Mouse (Mus musculus) forebrain, embryonic 11.5 days (tissue): ENCODE data around the gene Fam207a. TPM values are rescaled to one million over a fixed set of nuclear protein-coding genes. Genes with fewer than 3 reads are reported as not detected.

ENCODE experiments used
- ATAC-seq: fragments of 200-750 bp; cut with Nextera tagmentation; replicated peaks from 2 replicates; pipeline ENCODE4 v1.8.0; 2017; ENCODE audit warnings: moderate TSS enrichment; ENCODE audit not compliant: low FRiP score
- DNase-seq: peaks from one replicate; pipeline ENCODE4 v3.0.0-alpha.2; 2017; ENCODE audit warnings: low spot score
- H3K27ac ChIP-seq: fragments of 300-500 bp; sonication (generic); 2 replicates; pipeline ENCODE4 v1.5.1; 2014; ENCODE audit warnings: low read depth, low read length
- H3K27me3 ChIP-seq: fragments of 300-500 bp; sonication (generic); 2 replicates; pipeline ENCODE4 v1.6.1; 2014; ENCODE audit warnings: mild to moderate bottlenecking, low read length, mixed read lengths; ENCODE audit not compliant: control insufficient read depth, insufficient read depth
- H3K36me3 ChIP-seq: fragments of 300-500 bp; sonication (generic); 2 replicates; pipeline ENCODE4 v1.6.1; 2014; ENCODE audit warnings: mild to moderate bottlenecking, low read length, moderate library complexity, mixed read lengths; ENCODE audit not compliant: control insufficient read depth, insufficient read depth
- H3K4me1 ChIP-seq: fragments of 300-500 bp; sonication (generic); replicated peaks from 2 replicates; pipeline ENCODE4 v1.6.1; 2014; ENCODE audit warnings: low read length, mixed read lengths; ENCODE audit not compliant: control insufficient read depth, insufficient read depth
- H3K4me2 ChIP-seq: fragments of 300-500 bp; sonication (generic); 2 replicates; pipeline ENCODE4 v1.6.1; 2014; ENCODE audit warnings: low read depth, mild to moderate bottlenecking, low read length, moderate library complexity, mixed read lengths; ENCODE audit not compliant: severe bottlenecking
- H3K4me3 ChIP-seq: fragments of 300-500 bp; sonication (generic); 2 replicates; pipeline ENCODE4 v1.5.1; 2014; ENCODE audit warnings: low read depth, low read length
- H3K9ac ChIP-seq: fragments of 300-500 bp; sonication (generic); 2 replicates; pipeline ENCODE4 v1.6.1; 2014; ENCODE audit warnings: low read length
- H3K9me3 ChIP-seq: fragments of 300-500 bp; sonication (generic); 2 replicates; pipeline ENCODE4 v1.6.1; 2016; ENCODE audit warnings: low read length, mixed read lengths; ENCODE audit not compliant: control insufficient read depth
- WGBS: fragments of 180-500 bp; shearing (Covaris S2); extraction: QIAGEN DNeasy Blood & Tissue Kit; methylation state at CpG from one replicate; pipeline ENCODE4 v1.1.7; 2014; 5-methylcytosine and 5-hydroxymethylcytosine counted together
- polyA plus RNA-seq: library from polyadenylated mRNA; unstranded; fragments of >200 nt; fragmentation: Nextera tagmentation; extraction: Ambion mirVana; gene quantifications from 2 replicates; pipeline ENCODE4 v1.2.1, GENCODE M21; 2014

Fam207a gene
- polyA plus RNA-seq, 1 experiment from 2014 or later = 40.6 TPM

- 82% methylated on average over 3 of the region's 3 CpGs for WGBS
- ATAC-seq (no peak), DNase-seq (no peak)
- Histone ChIP-seq H3K27ac (no peak overlapping the region), H3K9ac (no peak overlapping the region), H3K4me1 (no peaks in the 10 kb centered on the region), H3K27me3 (no peaks in the 10 kb centered on the region), H3K9me3 (no peaks in the 10 kb centered on the region), H3K4me3 (no peak overlapping the region), H3K36me3 (no peaks in the 10 kb centered on the region), H3K4me2 (no peak overlapping the region)
Observed at GRCm38 (mm10) chr10:77476907-77477306, 38.7 kb downstream of the Fam207a start.

GRCm38 (mm10) chr10:77472188-77472587 is 43.4 kb downstream of the Fam207a start:
- DNase-seq = no peak
- Histone ChIP-seq H3K9ac (no peak overlapping the region), H3K4me1 (no peaks in the 10 kb centered on the region), H3K36me3 (no peaks in the 10 kb centered on the region), H3K27ac (no peak overlapping the region), H3K4me3 (no peak overlapping the region), H3K9me3 (no peaks in the 10 kb centered on the region), H3K27me3 (no peaks in the 10 kb centered on the region), H3K4me2 (no peak overlapping the region)
- WGBS = 88% methylated on average over 5 of the region's 5 CpGs
- no peak for ATAC-seq

GRCm38 (mm10) chr10:77471512-77471911 is 44.1 kb downstream of the Fam207a start:
- H3K36me3 ChIP-seq = no peaks in the 10 kb centered on the region

GRCm38 (mm10) chr10:77470763-77471162 is 44.8 kb downstream of the Fam207a start:
- ATAC-seq (no peak), DNase-seq (no peak)
- Histone ChIP-seq H3K9ac (no peak overlapping the region), H3K36me3 (no peaks in the 10 kb centered on the region), H3K4me2 (no peak overlapping the region), H3K27ac (no peak overlapping the region), H3K27me3 (no peaks in the 10 kb centered on the region), H3K4me3 (no peak overlapping the region), H3K4me1 (no peaks in the 10 kb centered on the region), H3K9me3 (no peaks in the 10 kb centered on the region)
- 74% methylated on average over 3 of the region's 3 CpGs for WGBS

More at GRCm38 (mm10) chr10:77471512-77471911, 44.1 kb downstream of the Fam207a start:
- Histone ChIP-seq H3K4me2 (no peak overlapping the region), H3K9ac (no peak overlapping the region), H3K4me1 (no peaks in the 10 kb centered on the region), H3K27ac (no peak overlapping the region), H3K4me3 (no peak overlapping the region), H3K27me3 (no peaks in the 10 kb centered on the region), H3K9me3 (no peaks in the 10 kb centered on the region)
- ATAC-seq (no peak), DNase-seq (no peak)
- WGBS = 88% methylated on average over 7 of the region's 7 CpGs

GRCm38 (mm10) chr10:77468675-77469074 is 46.9 kb downstream of the Fam207a start:
- no peak overlapping the region for H3K27ac ChIP-seq
- H3K4me2 ChIP-seq = no peak overlapping the region
- no peaks in the 10 kb centered on the region for H3K36me3 ChIP-seq
- no peaks in the 10 kb centered on the region for H3K9me3 ChIP-seq
- H3K4me1 ChIP-seq = no peaks in the 10 kb centered on the region
- no peaks in the 10 kb centered on the region for H3K27me3 ChIP-seq
- H3K9ac ChIP-seq = no peak overlapping the region
- no peak overlapping the region for H3K4me3 ChIP-seq
- DNase-seq = no peak
- no peak for ATAC-seq
- 73% methylated on average over 4 of the region's 4 CpGs for WGBS

- Histone ChIP-seq H3K27ac (no peak overlapping the region), H3K9ac (no peak overlapping the region), H3K4me3 (no peak overlapping the region), H3K27me3 (no peaks in the 10 kb centered on the region), H3K9me3 (no peaks in the 10 kb centered on the region), H3K4me2 (no peak overlapping the region), H3K4me1 (no peaks in the 10 kb centered on the region), H3K36me3 (no peaks in the 10 kb centered on the region)
- DNase-seq (no peak), ATAC-seq (no peak)
- WGBS = 91% methylated on average over 6 of the region's 6 CpGs
Observed at GRCm38 (mm10) chr10:77467407-77467806, 48.2 kb downstream of the Fam207a start.

- Histone ChIP-seq H3K27me3 (no peaks in the 10 kb centered on the region), H3K27ac (no peak overlapping the region)
- ATAC-seq = no peak
Observed at GRCm38 (mm10) chr10:77465902-77466301, 49.7 kb downstream of the Fam207a start.

GRCm38 (mm10) chr10:77464181-77464936 is 51.2 kb downstream of the Fam207a start:
- no peaks in the 10 kb centered on the region for H3K27me3 ChIP-seq
- 84% methylated on average over 10 of the region's 10 CpGs for WGBS
- no peaks in the 10 kb centered on the region for H3K36me3 ChIP-seq
- H3K27ac ChIP-seq = no peak overlapping the region
- ATAC-seq (no peak), DNase-seq (no peak)
- no peaks in the 10 kb centered on the region for H3K9me3 ChIP-seq
- H3K9ac ChIP-seq = no peak overlapping the region
- no peak overlapping the region for H3K4me3 ChIP-seq
- no peak overlapping the region for H3K4me2 ChIP-seq
- H3K4me1 ChIP-seq = no peaks in the 10 kb centered on the region

More at GRCm38 (mm10) chr10:77465902-77466301, 49.7 kb downstream of the Fam207a start:
- Histone ChIP-seq H3K9me3 (no peaks in the 10 kb centered on the region), H3K4me2 (no peak overlapping the region), H3K9ac (no peak overlapping the region), H3K36me3 (no peaks in the 10 kb centered on the region), H3K4me1 (no peaks in the 10 kb centered on the region), H3K4me3 (no peak overlapping the region)
- WGBS = 88% methylated on average over 5 of the region's 5 CpGs
- DNase-seq = no peak

GRCm38 (mm10) chr10:77461161-77461560 is 54.4 kb downstream of the Fam207a start:
- Histone ChIP-seq H3K4me3 (no peak overlapping the region), H3K27ac (no peak overlapping the region), H3K9ac (no peak overlapping the region), H3K9me3 (no peaks in the 10 kb centered on the region), H3K36me3 (no peaks in the 10 kb centered on the region), H3K27me3 (no peaks in the 10 kb centered on the region), H3K4me1 (no peaks in the 10 kb centered on the region), H3K4me2 (no peak overlapping the region)
- DNase-seq (no peak), ATAC-seq (no peak)
- 93% methylated on average over 8 of the region's 8 CpGs for WGBS
